Mouse (Mus musculus) liver, embryonic 16.5 days (tissue): ENCODE results near the gene Hephl1. TPM values are rescaled to one million over a fixed set of nuclear protein-coding genes. Genes with fewer than 3 reads are reported as not detected.
A peak's percentile ranks its signal among the peaks of the same experiment; 100 is the strongest.

ENCODE experiments used
- ATAC-seq: fragments of 200-750 bp; cut with Nextera tagmentation; 2 replicates; pipeline ENCODE4 v1.8.0; 2017; ENCODE audit warnings: low read depth, mild to moderate bottlenecking, moderate number of reproducible peaks, moderate library complexity
- H3K27ac ChIP-seq: fragments of 300-500 bp; sonication (generic); 2 replicates; pipeline ENCODE4 v1.5.1; 2014; ENCODE audit warnings: mild to moderate bottlenecking, low read length
- H3K27me3 ChIP-seq: fragments of 300-500 bp; sonication (generic); 2 replicates; pipeline ENCODE4 v1.6.1; 2014; ENCODE audit warnings: low read depth, low read length, mixed read lengths; ENCODE audit not compliant: control insufficient read depth, insufficient read depth
- H3K36me3 ChIP-seq: fragments of 300-500 bp; sonication (generic); 2 replicates; pipeline ENCODE4 v1.6.1; 2014; ENCODE audit warnings: mild to moderate bottlenecking; ENCODE audit not compliant: control insufficient read depth, insufficient read depth
- H3K4me1 ChIP-seq: fragments of 300-500 bp; sonication (generic); 2 replicates; pipeline ENCODE4 v1.6.1; 2014; ENCODE audit warnings: low read depth, low read length, mixed read lengths; ENCODE audit not compliant: control insufficient read depth
- H3K4me2 ChIP-seq: fragments of 300-500 bp; sonication (generic); 2 replicates; pipeline ENCODE4 v1.6.1; 2014; ENCODE audit warnings: low read depth, low read length, mixed read lengths
- H3K4me3 ChIP-seq: fragments of 300-500 bp; sonication (generic); 2 replicates; pipeline ENCODE4 v1.5.1; 2014; ENCODE audit warnings: low read depth, mild to moderate bottlenecking, low read length
- H3K9ac ChIP-seq: fragments of 300-500 bp; sonication (generic); 2 replicates; pipeline ENCODE4 v1.6.1; 2014; ENCODE audit warnings: low read depth, low read length
- H3K9me3 ChIP-seq: fragments of 300-500 bp; sonication (generic); replicated peaks from 2 replicates; pipeline ENCODE4 v1.6.1; 2016; ENCODE audit warnings: low read length; ENCODE audit not compliant: control insufficient read depth
- WGBS: fragments of 180-500 bp; shearing (Covaris S2); extraction: QIAGEN DNeasy Blood & Tissue Kit; methylation state at CpG from one replicate; pipeline ENCODE4 v1.1.7; 2014; ENCODE audit not compliant: insufficient replicate concordance; 5-methylcytosine and 5-hydroxymethylcytosine counted together
- polyA plus RNA-seq: library from polyadenylated mRNA; unstranded; fragments of >200 nt; fragmentation: Nextera tagmentation; extraction: Ambion mirVana; gene quantifications from 2 replicates; pipeline ENCODE4 v1.2.1, GENCODE M21; 2015

The Hephl1 gene
- polyA plus RNA-seq, 1 experiment from 2014 or later = not detected

- H3K9me3 ChIP-seq = no peaks in the 10 kb centered on the region
- no peak overlapping the region for H3K27ac ChIP-seq
- 33% methylated on average over 18 of the region's 18 CpGs for WGBS
- ATAC-seq = peak; percentile 59
- H3K4me1 ChIP-seq = no peaks in the 10 kb centered on the region
- H3K4me2 ChIP-seq = no peak overlapping the region
- H3K9ac ChIP-seq = no peak overlapping the region
- no peaks in the 10 kb centered on the region for H3K27me3 ChIP-seq
- no peaks in the 10 kb centered on the region for H3K36me3 ChIP-seq
- H3K4me3 ChIP-seq = no peak overlapping the region
Measured at GRCm38 (mm10) chr9:15017791-15018755, 93.8 kb downstream of the Hephl1 start.

GRCm38 (mm10) chr9:15015223-15015956 is 96.5 kb downstream of the Hephl1 start:
- H3K4me3 ChIP-seq = no peak overlapping the region
- no peaks in the 10 kb centered on the region for H3K27me3 ChIP-seq
- H3K27ac ChIP-seq = no peak overlapping the region
- 43% methylated on average over 7 of the region's 7 CpGs for WGBS
- no peak overlapping the region for H3K4me2 ChIP-seq
- no peak overlapping the region for H3K9ac ChIP-seq
- H3K36me3 ChIP-seq = no peaks in the 10 kb centered on the region
- ATAC-seq = no peak
- H3K9me3 ChIP-seq = no peaks in the 10 kb centered on the region
- no peaks in the 10 kb centered on the region for H3K4me1 ChIP-seq

GRCm38 (mm10) chr9:15007566-15007965 is 104.3 kb downstream of the Hephl1 start:
- no peaks in the 10 kb centered on the region for H3K27me3 ChIP-seq
- 78% methylated on average over 14 of the region's 14 CpGs for WGBS
- ATAC-seq = no peak

GRCm38 (mm10) chr9:15004298-15004685 is 107.6 kb downstream of the Hephl1 start:
- no peak overlapping the region for H3K4me3 ChIP-seq

More at GRCm38 (mm10) chr9:15007566-15007965, 104.3 kb downstream of the Hephl1 start:
- Histone ChIP-seq H3K4me1 (no peaks in the 10 kb centered on the region), H3K27ac (no peak overlapping the region), H3K9me3 (no peaks in the 10 kb centered on the region), H3K36me3 (no peaks in the 10 kb centered on the region), H3K9ac (no peak overlapping the region), H3K4me2 (no peak overlapping the region), H3K4me3 (no peak overlapping the region)

GRCm38 (mm10) chr9:15003676-15004297 is 108.1 kb downstream of the Hephl1 start:
- H3K9ac ChIP-seq = no peak overlapping the region
- ATAC-seq = no peak
- H3K4me3 ChIP-seq = no peak overlapping the region
- no peak overlapping the region for H3K4me2 ChIP-seq
- WGBS = 69% methylated on average over 10 of the region's 10 CpGs
- H3K27ac ChIP-seq = no peak overlapping the region
- H3K36me3 ChIP-seq = no peaks in the 10 kb centered on the region
- H3K4me1 ChIP-seq = no peaks in the 10 kb centered on the region
- no peaks in the 10 kb centered on the region for H3K9me3 ChIP-seq
- no peaks in the 10 kb centered on the region for H3K27me3 ChIP-seq

More at GRCm38 (mm10) chr9:15004298-15004685, 107.6 kb downstream of the Hephl1 start:
- Histone ChIP-seq H3K27me3 (no peaks in the 10 kb centered on the region), H3K4me1 (no peaks in the 10 kb centered on the region), H3K4me2 (no peak overlapping the region), H3K36me3 (no peaks in the 10 kb centered on the region), H3K27ac (no peak overlapping the region), H3K9me3 (no peaks in the 10 kb centered on the region), H3K9ac (no peak overlapping the region)
- 49% methylated on average over 9 of the region's 9 CpGs for WGBS
- no peak for ATAC-seq

GRCm38 (mm10) chr9:15002995-15003613 is 108.8 kb downstream of the Hephl1 start:
- no peaks in the 10 kb centered on the region for H3K9me3 ChIP-seq
- 60% methylated on average over 6 of the region's 6 CpGs for WGBS

More at GRCm38 (mm10) chr9:15002995-15003613, 108.8 kb downstream of the Hephl1 start:
- no peaks in the 10 kb centered on the region for H3K4me1 ChIP-seq
- H3K36me3 ChIP-seq = no peaks in the 10 kb centered on the region
- H3K27ac ChIP-seq = no peak overlapping the region
- no peak overlapping the region for H3K4me3 ChIP-seq
- no peak for ATAC-seq
- no peak overlapping the region for H3K4me2 ChIP-seq
- no peaks in the 10 kb centered on the region for H3K27me3 ChIP-seq
- H3K9ac ChIP-seq = no peak overlapping the region

Other genes with a start within 250 kb of the Hephl1 start
- gene Izumo1r, start 208.2 kb downstream of the Hephl1 start, polyA plus RNA-seq = not detected in 2 replicates
- gene Panx1, start 66.6 kb downstream of the Hephl1 start, polyA plus RNA-seq = 2.9 and 3.3 TPM in 2 replicates
- 0.25 and 0.30 TPM in 2 replicates for gene Vstm5, start 126.9 kb upstream of the Hephl1 start, polyA plus RNA-seq
- 12.4 and 13.4 TPM in 2 replicates for gene Med17, start 167.8 kb upstream of the Hephl1 start, polyA plus RNA-seq
- gene Taf1d, start 194.1 kb upstream of the Hephl1 start, polyA plus RNA-seq = 21.3 and 21.5 TPM in 2 replicates
- gene 4931406C07Rik, start 194.3 kb upstream of the Hephl1 start, polyA plus RNA-seq = 3.9 and 4.1 TPM in 2 replicates
- 6.8 and 6.9 TPM in 2 replicates for gene Cep295, start 245.7 kb upstream of the Hephl1 start, polyA plus RNA-seq